Mouse (Mus musculus): ENCODE measurements around the gene Abhd16b.

DNA sequence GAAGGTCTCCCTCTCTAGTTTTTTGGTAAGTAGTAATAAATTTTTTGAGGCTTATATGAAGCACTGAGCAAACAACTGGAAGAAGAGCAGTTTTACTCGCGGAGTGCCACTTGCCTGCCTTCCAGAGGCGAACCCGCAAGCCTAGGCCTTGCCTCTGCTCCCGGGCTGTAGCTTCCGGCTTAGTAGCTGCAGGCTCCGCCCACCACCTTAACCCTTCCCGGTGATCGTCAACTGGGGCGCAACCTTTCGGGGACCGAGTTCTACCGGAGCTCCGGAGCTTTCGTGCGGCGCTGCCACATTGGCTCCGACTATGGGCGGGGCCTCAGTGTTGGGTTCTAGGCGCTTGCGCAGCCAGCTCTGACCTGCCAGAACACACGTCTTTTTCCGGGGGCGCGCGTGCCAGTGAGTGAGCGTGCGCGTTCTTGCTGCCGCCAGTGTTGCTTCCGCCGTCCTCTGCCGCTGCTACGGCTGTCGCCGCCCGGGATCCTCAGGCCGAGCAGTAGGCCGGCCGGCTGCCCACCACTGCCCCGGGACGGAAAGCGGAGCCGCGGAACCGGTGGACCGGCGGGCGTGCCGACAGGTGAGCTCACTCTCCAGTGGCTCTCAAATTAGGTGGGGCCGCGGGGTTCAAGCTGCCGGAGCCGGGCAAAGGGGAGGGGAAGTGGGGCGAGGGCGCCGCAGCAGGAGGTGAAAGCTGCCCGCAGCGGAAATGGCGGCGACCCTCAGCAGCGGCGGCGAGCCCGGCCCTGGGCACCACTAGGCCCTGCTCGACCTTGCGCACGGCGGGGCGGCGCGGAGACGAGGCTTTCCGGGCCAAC, 27.3 kb downstream of the Abhd16b start, which contains the start of gene Dnajc5:
- TF ChIP-seq CTCF (IDR thresholded peaks at IDR 0.05; ENCODE audit: low read depth) = no peak; the same call in 1 of the 2 replicates
- TF ChIP-seq EP300 (IDR thresholded peaks at IDR 0.05; ENCODE audit: low read depth) = no peak; the same call in 1 of the 2 replicates
